Mouse (Mus musculus): Measurements from ENCODE around the gene Slco6d1.
"Not testable (repeated sequence)": the region's sequence is repeated elsewhere in the genome, so short reads cannot be mapped to it uniquely, and the experiment has no call there.

DNA sequence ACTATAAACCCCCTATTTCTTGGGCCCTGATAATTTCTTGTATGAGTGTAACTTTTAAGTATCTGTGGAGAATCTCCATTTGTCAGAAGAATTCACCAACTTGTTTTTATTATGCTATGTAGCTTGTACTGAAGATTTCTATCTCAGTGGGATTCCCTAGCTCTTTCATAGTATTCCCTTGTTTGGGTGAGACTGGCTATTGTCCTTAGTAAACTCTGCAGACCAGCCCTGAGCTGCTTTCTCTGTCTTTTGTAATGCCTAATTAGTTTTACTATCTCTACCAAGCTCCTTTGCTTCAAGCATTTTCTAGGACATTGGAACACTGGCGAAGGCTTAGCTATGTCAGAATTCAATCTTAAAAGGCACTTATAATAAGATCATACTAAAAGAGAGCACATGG, 55.5 kb downstream of the Slco6d1 start:
- not testable (repeated sequence) for TF ChIP-seq GATA1 (IDR thresholded peaks at IDR 0.05; ENCODE audit: borderline replicate concordance, low read length); FLI1 (IDR thresholded peaks at IDR 0.05; ENCODE audit: low read length)
